Mouse (Mus musculus) adrenal gland, postnatal 14 days (tissue): Measurements from ENCODE around the gene Zfp324. TPM values are rescaled to one million over a fixed set of nuclear protein-coding genes. Genes with fewer than 3 reads are reported as not detected.

Source experiments
- DNase-seq: peaks from one replicate; pipeline ENCODE4 v3.0.0; 2021; ENCODE audit warnings: mixed read lengths
- total RNA-seq: library from RNA; stranded (reverse); gene quantifications from 2 replicates; pipeline ENCODE4 v1.2.3, GENCODE M21; 2021

Zfp324 gene
- total RNA-seq, 1 experiment from 2014 or later, result 8.0 TPM

DNA sequence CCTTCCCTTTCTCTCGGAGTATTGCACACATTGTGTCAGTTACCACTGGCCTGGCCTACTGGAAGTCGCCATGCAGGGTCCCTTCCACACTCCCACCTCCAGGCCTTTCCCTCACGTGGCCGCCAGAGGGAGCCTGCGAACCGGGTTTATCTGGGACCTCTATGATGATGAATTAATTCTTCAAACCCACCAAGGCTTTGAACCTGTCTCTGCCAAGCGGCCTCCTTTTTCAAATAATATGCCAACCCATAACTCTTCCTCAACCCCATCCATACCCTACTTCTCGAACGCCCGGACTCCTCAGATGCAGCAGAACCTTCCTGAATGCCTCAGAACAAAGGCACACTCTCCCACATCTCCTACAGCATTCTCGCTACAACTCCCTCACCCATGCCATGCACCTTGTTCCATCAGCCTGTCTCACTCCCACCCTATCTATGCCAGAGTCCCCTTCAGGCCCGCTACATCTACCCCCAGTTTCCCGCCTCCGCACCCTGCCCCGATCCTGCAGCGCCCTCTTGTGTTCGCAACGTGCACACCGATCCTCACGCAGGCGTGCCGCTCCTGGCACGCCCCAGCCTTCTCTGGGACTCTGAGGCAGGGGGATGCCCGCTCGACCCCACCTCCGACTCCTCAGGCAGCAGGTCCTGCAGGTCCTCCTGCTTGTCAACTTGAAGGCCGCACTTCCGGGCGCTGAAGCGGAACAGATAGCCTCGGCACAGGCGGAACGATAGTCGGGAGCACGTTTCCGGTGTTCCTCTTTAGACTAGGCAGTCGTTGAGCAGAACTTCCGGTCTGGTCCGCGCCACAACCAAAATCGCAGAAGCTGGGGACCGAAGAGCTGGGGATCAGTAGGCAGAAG lies 43.7 kb downstream of the Zfp324 start:
- peak; percentile 95 for DNase-seq

DNA sequence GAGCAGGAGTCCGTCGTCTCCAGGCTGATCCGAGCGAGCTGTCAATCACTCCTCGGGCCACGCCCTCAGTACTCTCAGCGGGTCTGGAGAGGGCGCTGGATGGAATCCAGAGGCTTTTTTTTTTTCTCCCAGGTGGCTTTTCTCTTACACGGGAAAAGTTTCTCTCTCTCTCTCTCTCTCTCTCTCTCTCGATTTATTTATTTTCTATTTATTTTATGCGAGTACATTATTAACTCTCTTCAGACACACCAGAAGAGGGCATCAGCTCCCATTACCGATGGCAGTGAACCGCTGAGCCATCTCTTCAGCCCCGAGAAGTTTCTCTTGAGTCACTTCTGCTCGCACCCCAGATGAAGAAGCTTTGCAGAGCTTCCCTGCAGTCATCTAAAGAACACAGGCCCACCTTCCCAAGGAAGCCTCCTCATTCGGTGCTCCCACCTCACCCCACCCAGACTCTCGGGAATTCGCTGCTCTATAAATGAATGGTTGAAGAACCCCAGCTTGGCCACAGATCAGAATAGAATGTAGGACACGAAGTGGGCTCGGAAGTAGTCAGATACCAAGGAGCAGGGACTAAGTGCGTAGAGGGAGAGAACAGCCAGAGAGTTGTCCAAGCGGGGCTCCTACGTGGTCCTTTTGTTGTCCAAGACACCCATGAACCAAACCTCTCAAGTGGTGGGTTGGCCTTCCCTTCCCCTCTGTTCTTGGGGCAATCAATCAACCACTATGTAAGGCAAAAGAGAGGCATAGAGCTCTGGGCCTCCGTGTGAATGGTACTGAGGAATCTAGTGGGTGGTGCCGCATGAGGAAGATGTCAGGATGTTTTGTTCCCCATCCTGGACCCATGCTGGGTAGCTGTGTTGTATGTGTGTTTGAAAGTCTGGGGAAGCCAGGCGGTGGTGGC lies 44.6 kb downstream of the Zfp324 start, which contains the start of gene Zbtb45:
Gene Zbtb45 (minus strand): TSS at position 30 of the 904 bp plus-strand sequence.
- no peak for DNase-seq

- DNase-seq, result no peak
Measured at GRCm38 (mm10) chr7:13013671-13014070, 48.0 kb downstream of the Zfp324 start.

DNA sequence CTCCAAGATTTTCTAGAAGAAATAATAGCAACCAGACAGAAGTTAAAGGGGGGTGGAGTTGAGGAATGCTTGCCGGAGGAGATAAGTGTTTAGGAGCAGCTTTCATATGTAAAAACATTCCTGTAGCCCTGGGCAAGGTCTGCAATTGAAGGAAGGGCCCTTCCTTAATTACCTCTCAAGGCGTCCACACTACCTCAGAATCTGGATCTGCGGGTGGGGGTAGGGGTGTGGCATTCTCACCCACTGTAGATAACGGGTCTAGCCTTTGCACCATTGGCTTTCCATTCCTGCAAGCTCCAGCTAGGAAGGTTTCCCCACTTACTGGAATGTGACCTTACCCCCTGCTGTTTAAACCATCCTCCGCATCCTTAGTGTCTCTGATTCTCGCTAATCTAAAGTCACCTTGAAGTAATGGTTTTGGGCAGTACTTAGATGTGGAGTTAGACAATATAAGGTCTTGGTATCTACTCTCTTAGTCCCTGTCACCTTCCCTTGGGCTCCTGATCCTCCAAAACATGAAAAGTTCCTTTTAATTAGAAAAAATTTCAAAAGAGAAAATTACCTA lies 48.7 kb downstream of the Zfp324 start:
- no peak for DNase-seq

GRCm38 (mm10) chr7:13015217-13015616 lies 49.6 kb downstream of the Zfp324 start:
- DNase-seq, result no peak

GRCm38 (mm10) chr7:13022773-13023535 lies 57.3 kb downstream of the Zfp324 start:
- peak; percentile 80 for DNase-seq

Other genes with a start within 250 kb of the Zfp324 start
- not detected in 2 replicates for gene Vmn2r56, start 230.8 kb upstream of the Zfp324 start, total RNA-seq
- 2.8 and 3.7 TPM in 2 replicates for gene Zscan18, start 162.2 kb upstream of the Zfp324 start, total RNA-seq
- 9.0 and 11.8 TPM in 2 replicates for gene Zfp329, start 147.0 kb upstream of the Zfp324 start, total RNA-seq
- gene Zfp110, start 131.1 kb upstream of the Zfp324 start, total RNA-seq, result 22.8 and 23.2 TPM in 2 replicates
- gene Zfp128, start 84.7 kb upstream of the Zfp324 start, total RNA-seq, result 3.7 and 4.7 TPM in 2 replicates
- gene Zscan22, start 68.0 kb upstream of the Zfp324 start, total RNA-seq, result 11.0 and 12.5 TPM in 2 replicates
- 842 and 996 TPM in 2 replicates for gene Rps5, start 43.5 kb upstream of the Zfp324 start, total RNA-seq
- 0.41 and 0.52 TPM in 2 replicates for gene Rnf225, start 38.4 kb upstream of the Zfp324 start, total RNA-seq
- 6.0 and 7.2 TPM in 2 replicates for gene Zfp446, start 12.0 kb downstream of the Zfp324 start, total RNA-seq
- 2.6 and 51.1 TPM in 2 replicates for gene Slc27a5, start 32.4 kb downstream of the Zfp324 start, total RNA-seq
- 247 and 252 TPM in 2 replicates for gene Trim28, start 33.3 kb downstream of the Zfp324 start, total RNA-seq
- 12.8 and 13.2 TPM in 2 replicates for gene Zbtb45, start 44.2 kb downstream of the Zfp324 start, total RNA-seq
- gene Chmp2a, start 69.0 kb downstream of the Zfp324 start, total RNA-seq, result 173 and 179 TPM in 2 replicates
- gene Ube2m, start 72.4 kb downstream of the Zfp324 start, total RNA-seq, result 191 and 201 TPM in 2 replicates
- 2.6 and 3.4 TPM in 2 replicates for gene Mzf1, start 88.9 kb downstream of the Zfp324 start, total RNA-seq
- gene Vmn1r85, start 129.3 kb downstream of the Zfp324 start, total RNA-seq, result not detected in 2 replicates
- not detected in 2 replicates for gene Vmn1r86, start 154.1 kb downstream of the Zfp324 start, total RNA-seq
- gene Vmn1r87, start 174.3 kb downstream of the Zfp324 start, total RNA-seq, result not detected in 2 replicates
- 0.11 and 0.19 TPM in 2 replicates for gene Vmn1r88, start 193.7 kb downstream of the Zfp324 start, total RNA-seq
- not detected in 2 replicates for gene Vmn1r89, start 247.2 kb downstream of the Zfp324 start, total RNA-seq